Mouse (Mus musculus) erythroblast, adult 5-6 weeks (primary cell): ENCODE measurements around the gene Rad23b. TPM values are rescaled to one million over a fixed set of nuclear protein-coding genes. Genes with fewer than 3 reads are reported as not detected.

Source experiments
- total RNA-seq, 2 experiments: library from RNA; stranded (forward) in 1 of 2; stranded (reverse) in 1 of 2; fragments of 150-400 nt in 1 of 2; fragments of 200-764, 138-1000 nt in 1 of 2; gene quantifications; 2 replicates each; pipeline versions ENCODE4 v1.2.3 to v1.2.4; 2015 to 2017; ENCODE audit warnings: low replicate concordance in 2 of 2

Rad23b gene
- total RNA-seq, 2 experiments from 2014 or later: 21.1 to 29.4 TPM

Other genes starting within 250 kb of the Rad23b start
- gene Klf4, start 182.4 kb downstream of the Rad23b start, total RNA-seq (2015; ENCODE audit: low replicate concordance): 5.0 and 10.7 TPM in 2 replicates
- gene Klf4, start 182.4 kb downstream of the Rad23b start, total RNA-seq (2017; ENCODE audit: low replicate concordance): 3.1 and 4.0 TPM in 2 replicates